Comparison of ENCODE assay signal across 11 mouse cellular contexts in genomic region chr4:154205392-154205791, GRCm38 (mm10). TPM values are rescaled to one million over a fixed set of nuclear protein-coding genes. Genes with fewer than 3 reads are reported as not detected.
DNase-seq lines count a peak whose midpoint lies in the region; ATAC-seq and TF ChIP-seq lines count a peak whose summit lies in the region.
"Had no signal": no experiment of that assay in that cellular context is flagged by ENCODE, and none has a peak within 500 bp of the region (broad histone marks: within the 10 kb centered on the region; RNA-seq: fewer than 3 reads in every experiment).

No protein-coding gene starts in this region.

- H3K9me3 ChIP-seq in heart, embryonic 13.5 days, result no peaks in the 10 kb centered on the region
- H3K9me3 ChIP-seq: embryonic facial prominence, embryonic 12.5 days had no signal

- CTCF ChIA-PET in Patski (lab: Charles Lee), result interaction anchor here (1.1 to 3.6 kb wide), 4 partner anchors 28 to 177 kb away, joined by 3 to 22 read pairs (median 4); no protein-coding TSS in a partner anchor

- no peaks in the 10 kb centered on the region for H3K27me3 ChIP-seq in Patski
- H3K27me3 ChIP-seq in heart, embryonic 13.5 days (replicated peaks), result 0 out of 2 replicates have a peak, but pooled peaks cover 2% of the 10 kb centered on the region
- H3K27me3 ChIP-seq: embryonic facial prominence, embryonic 12.5 days had no signal

- in situ Hi-C loops in Patski (cut with MboI; ENCODE audit: low pct_unique_long_range_greater_than_20kb), result loop anchor here (5.0 kb wide), 2 partner anchors 38 to 67 kb away; no protein-coding TSS in a partner anchor

- TF ChIP-seq CTCF in Patski (IDR thresholded peaks at IDR 0.05), result no peak

- POLR2A ChIA-PET in Patski (lab: Charles Lee), result no interaction called here

- H3K9ac ChIP-seq in heart, embryonic 13.5 days, result peak overlapping the region; percentile 21; the same call in 1 of the 2 replicates
- H3K9ac ChIP-seq: embryonic facial prominence, embryonic 12.5 days had no signal

- H3K4me3 ChIP-seq in heart, embryonic 13.5 days, result no peak overlapping the region
- H3K4me3 ChIP-seq: embryonic facial prominence, embryonic 12.5 days had no signal

- DNase-seq in cerebellum, adult 11-12 months, result peak; percentile 65
- DNase-seq in cerebellum, postnatal 10 days, result no peak
- DNase-seq in Patski (ENCODE audit: low read depth, low spot score), result no peak
- DNase-seq in kidney, postnatal 4 days, result peak; percentile 53 to 68
- no peak for DNase-seq in right cerebral cortex, postnatal 36 days (ENCODE audit: low spot score in 2 of 2)
- DNase-seq in left cerebral cortex, adult 18-20 months (ENCODE audit: low spot score in 2 of 2), result no peak
- no peak for DNase-seq in layer of hippocampus, postnatal 14 days (ENCODE audit: low spot score in 2 of 2)
- DNase-seq: midbrain, embryonic 14.5 days had no signal

- 46% methylated on average over 5 of the region's 5 CpGs for WGBS in heart, embryonic 13.5 days

- H3K27ac ChIP-seq in heart, embryonic 13.5 days (replicated peaks), result 0 out of 2 replicates have a peak overlapping the region, but pooled peaks have one; percentile 39
- H3K27ac ChIP-seq: embryonic facial prominence, embryonic 12.5 days had no signal

- peaks cover 36% of the 10 kb centered on the region for H3K4me1 ChIP-seq in heart, embryonic 13.5 days

- peak; percentile 6 for ATAC-seq in Patski
- no peak for ATAC-seq in heart, embryonic 13.5 days (ENCODE audit: extremely low read depth, insufficient number of reproducible peaks, low FRiP score, low TSS enrichment)
- ATAC-seq: inflammation-experienced regulatory T-cells, adult 6 months had no signal

- no peak overlapping the region for H3K4me2 ChIP-seq in heart, embryonic 13.5 days
- H3K4me2 ChIP-seq: embryonic facial prominence, embryonic 12.5 days had no signal

- no peaks in the 10 kb centered on the region for H3K36me3 ChIP-seq in heart, embryonic 13.5 days
- H3K36me3 ChIP-seq: embryonic facial prominence, embryonic 12.5 days had no signal

RNA-seq across cellular contexts. Expression of gene Megf6, which starts 34.9 kb away (rescaled TPM):
- polyA plus RNA-seq in Patski (2021), result 2.0 TPM
- 25.9 and 28.4 TPM in 2 replicates for polyA plus RNA-seq in heart, embryonic 13.5 days (2015; fragmentation: Nextera tagmentation; extraction: Ambion mirVana)
- total RNA-seq in left cerebral cortex, adult 18-20 months (2021), result 1 to 10 TPM; 2.5 to 5.0 TPM
- total RNA-seq in layer of hippocampus, postnatal 14 days (2021), result 10 to 100 TPM in 1 of 2 experiments, 1 to 10 TPM in 1; 9.4 to 11.6 TPM
- polyA plus RNA-seq: inflammation-experienced regulatory T-cells, adult 6 months had no signal

RNA-seq across cellular contexts. Expression of gene Tprgl, which starts 44.9 kb away (rescaled TPM):
- 55.4 TPM for polyA plus RNA-seq in Patski (2021)
- 119 and 121 TPM in 2 replicates for polyA plus RNA-seq in heart, embryonic 13.5 days (2015; fragmentation: Nextera tagmentation; extraction: Ambion mirVana)
- 100 to 1,000 TPM; 172 to 194 TPM for total RNA-seq in left cerebral cortex, adult 18-20 months (2021)
- total RNA-seq in layer of hippocampus, postnatal 14 days (2021), result 100 to 1,000 TPM; 156 to 166 TPM

Comparison
In these comparisons a context has a peak if more than half of its experiments do, and no peak if none do; other contexts are left out.
1. DNase-seq: peak in cerebellum, adult 11-12 months (single experiment) and kidney, postnatal 4 days (2 of 2); none in cerebellum, postnatal 10 days (0 of 2), Patski (single experiment), right cerebral cortex, postnatal 36 days (0 of 2), left cerebral cortex, adult 18-20 months (0 of 2) and layer of hippocampus, postnatal 14 days (0 of 2).